Mouse (Mus musculus): Measurements from ENCODE around the gene Slc12a8. TPM values are rescaled to one million over a fixed set of nuclear protein-coding genes. Genes with fewer than 3 reads are reported as not detected.

The Slc12a8 gene
- polyA plus RNA-seq, 1 experiment = not detected

- TF ChIP-seq POLR2A (IDR thresholded peaks at IDR 0.05; ENCODE audit: borderline replicate concordance, low read depth, low read length) (no peak), CTCF (IDR thresholded peaks at IDR 0.05; ENCODE audit: low read depth, low read length) (no peak)
- no peaks in the 10 kb centered on the region for H3K4me1 ChIP-seq (ENCODE audit: control insufficient read depth, insufficient read depth, low read length)
- no peak overlapping the region for H3K4me3 ChIP-seq (ENCODE audit: insufficient read depth, low read length)
- no peak overlapping the region for H3K27ac ChIP-seq (ENCODE audit: insufficient read depth, low read depth, low read length)
Observed at GRCm38 (mm10) chr16:33629539-33629938, 112.4 kb downstream of the Slc12a8 start.

GRCm38 (mm10) chr16:33635836-33636595 is 118.9 kb downstream of the Slc12a8 start:
- TF ChIP-seq CTCF (IDR thresholded peaks at IDR 0.05; ENCODE audit: low read depth, low read length) (no peak), POLR2A (IDR thresholded peaks at IDR 0.05; ENCODE audit: borderline replicate concordance, low read depth, low read length) (no peak)
- Histone ChIP-seq H3K4me1 (ENCODE audit: control insufficient read depth, insufficient read depth, low read length) (no peaks in the 10 kb centered on the region), H3K4me3 (ENCODE audit: insufficient read depth, low read length) (no peak overlapping the region), H3K27ac (ENCODE audit: insufficient read depth, low read depth, low read length) (no peak overlapping the region)

DNA sequence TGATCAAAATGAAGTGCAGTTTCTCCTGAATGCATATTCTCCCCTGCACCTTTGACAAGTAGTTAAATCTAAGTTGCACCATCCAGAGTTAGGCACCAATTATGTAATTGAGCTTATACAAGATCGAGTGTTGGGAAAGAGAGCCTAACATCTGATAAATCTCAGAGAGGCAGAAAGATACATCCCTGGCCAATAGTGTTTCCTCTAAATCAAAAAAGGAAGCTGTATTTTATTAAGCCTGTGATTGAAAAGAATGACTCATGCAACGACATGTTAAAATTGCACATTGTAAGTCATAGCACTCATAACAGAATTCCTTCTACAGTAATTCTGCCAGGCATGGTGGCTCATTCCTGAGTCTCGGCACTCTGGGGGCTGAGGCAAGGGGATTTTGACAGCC is 124.7 kb downstream of the Slc12a8 start:
- Histone ChIP-seq H3K4me1 (ENCODE audit: control insufficient read depth, insufficient read depth, low read length) (no peaks in the 10 kb centered on the region), H3K27ac (ENCODE audit: insufficient read depth, low read depth, low read length) (no peak overlapping the region), H3K4me3 (ENCODE audit: insufficient read depth, low read length) (no peak overlapping the region)
- TF ChIP-seq CTCF (IDR thresholded peaks at IDR 0.05; ENCODE audit: low read depth, low read length) (no peak), POLR2A (IDR thresholded peaks at IDR 0.05; ENCODE audit: borderline replicate concordance, low read depth, low read length) (no peak)

GRCm38 (mm10) chr16:33653116-33653515 is 136.0 kb downstream of the Slc12a8 start:
- Histone ChIP-seq H3K4me1 (ENCODE audit: control insufficient read depth, insufficient read depth, low read length) (no peaks in the 10 kb centered on the region), H3K27ac (ENCODE audit: insufficient read depth, low read depth, low read length) (no peak overlapping the region), H3K4me3 (ENCODE audit: insufficient read depth, low read length) (no peak overlapping the region)
- TF ChIP-seq POLR2A (IDR thresholded peaks at IDR 0.05; ENCODE audit: borderline replicate concordance, low read depth, low read length) (no peak), CTCF (IDR thresholded peaks at IDR 0.05; ENCODE audit: low read depth, low read length) (no peak)

DNA sequence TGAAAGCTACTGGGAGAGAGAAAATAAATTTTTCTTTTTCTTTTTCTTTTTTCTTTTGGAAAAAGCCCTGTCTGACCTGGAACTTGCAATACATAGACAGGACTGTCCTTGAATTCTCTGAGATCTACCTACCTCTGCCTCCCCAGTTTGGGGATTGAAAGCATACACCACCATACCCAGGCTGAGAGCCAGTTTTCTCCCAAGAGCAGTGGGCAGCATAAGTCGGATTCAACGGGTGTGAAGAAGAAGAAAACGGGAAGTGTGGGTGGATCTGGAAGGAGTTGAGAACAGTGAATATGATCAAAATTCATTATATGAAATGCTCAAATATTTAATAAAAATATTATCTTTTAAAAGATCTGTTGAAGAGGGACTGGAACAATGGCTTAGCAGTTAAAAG is 138.3 kb downstream of the Slc12a8 start:
- no peak overlapping the region for H3K27ac ChIP-seq (ENCODE audit: insufficient read depth, low read depth, low read length)
- TF ChIP-seq POLR2A (IDR thresholded peaks at IDR 0.05; ENCODE audit: borderline replicate concordance, low read depth, low read length) = no peak
- no peak for TF ChIP-seq CTCF (IDR thresholded peaks at IDR 0.05; ENCODE audit: low read depth, low read length)
- no peak overlapping the region for H3K4me3 ChIP-seq (ENCODE audit: insufficient read depth, low read length)
- H3K4me1 ChIP-seq (ENCODE audit: control insufficient read depth, insufficient read depth, low read length) = no peaks in the 10 kb centered on the region

- H3K27ac ChIP-seq (ENCODE audit: insufficient read depth, low read depth, low read length) = no peak overlapping the region
- H3K4me3 ChIP-seq (ENCODE audit: insufficient read depth, low read length) = no peak overlapping the region
- no peak for TF ChIP-seq CTCF (IDR thresholded peaks at IDR 0.05; ENCODE audit: low read depth, low read length)
- TF ChIP-seq POLR2A (IDR thresholded peaks at IDR 0.05; ENCODE audit: borderline replicate concordance, low read depth, low read length) = no peak
- H3K4me1 ChIP-seq (ENCODE audit: control insufficient read depth, insufficient read depth, low read length) = no peaks in the 10 kb centered on the region
Observed at GRCm38 (mm10) chr16:33657191-33657590, 140.1 kb downstream of the Slc12a8 start.

DNA sequence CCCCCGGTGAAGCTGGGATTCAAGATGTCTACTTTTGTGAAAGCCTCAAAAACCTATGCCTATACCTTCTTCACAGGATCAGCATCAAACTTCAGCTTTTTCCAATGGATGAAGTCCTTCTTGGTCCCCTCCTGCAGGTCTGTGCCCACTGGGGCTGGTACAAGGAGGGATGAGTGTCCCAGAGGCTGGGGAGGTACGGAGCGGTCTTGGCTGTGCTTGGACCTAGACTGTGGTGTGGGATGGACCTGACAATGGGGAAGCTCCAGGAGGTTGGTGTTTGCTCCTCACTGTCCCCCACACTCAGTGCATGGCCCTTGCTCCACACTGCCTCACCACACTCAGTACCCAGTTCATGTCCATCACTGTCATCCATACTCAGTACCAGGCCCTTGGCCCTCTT is 141.0 kb downstream of the Slc12a8 start:
- no peak for TF ChIP-seq POLR2A (IDR thresholded peaks at IDR 0.05; ENCODE audit: borderline replicate concordance, low read depth, low read length)
- H3K4me1 ChIP-seq (ENCODE audit: control insufficient read depth, insufficient read depth, low read length) = no peaks in the 10 kb centered on the region
- H3K27ac ChIP-seq (ENCODE audit: insufficient read depth, low read depth, low read length) = no peak overlapping the region
- no peak overlapping the region for H3K4me3 ChIP-seq (ENCODE audit: insufficient read depth, low read length)

DNA sequence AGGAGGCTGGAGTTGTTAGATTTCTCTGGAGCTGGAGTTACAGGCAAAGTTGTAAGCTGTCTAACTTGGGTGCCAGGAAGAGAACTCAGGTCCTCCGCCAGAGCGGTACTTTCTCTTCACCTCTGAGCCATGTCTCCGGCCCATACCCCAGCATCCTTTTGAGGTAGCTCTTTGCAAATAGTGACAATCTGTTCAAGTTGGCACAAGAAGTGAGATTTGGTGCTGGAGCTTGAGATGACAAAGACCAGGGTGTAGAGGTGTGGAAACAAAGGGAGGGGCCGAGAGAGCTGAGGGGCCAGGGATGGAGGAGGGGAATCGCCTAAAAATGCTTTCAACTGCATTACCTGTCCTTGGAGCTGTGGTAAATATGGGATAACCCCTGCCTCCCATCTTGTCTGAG is 142.4 kb downstream of the Slc12a8 start:
- Histone ChIP-seq H3K27ac (ENCODE audit: insufficient read depth, low read depth, low read length) (no peak overlapping the region), H3K4me3 (ENCODE audit: insufficient read depth, low read length) (no peak overlapping the region), H3K4me1 (ENCODE audit: control insufficient read depth, insufficient read depth, low read length) (no peaks in the 10 kb centered on the region)
- TF ChIP-seq POLR2A (IDR thresholded peaks at IDR 0.05; ENCODE audit: borderline replicate concordance, low read depth, low read length) (no peak), CTCF (IDR thresholded peaks at IDR 0.05; ENCODE audit: low read depth, low read length) (no peak)

DNA sequence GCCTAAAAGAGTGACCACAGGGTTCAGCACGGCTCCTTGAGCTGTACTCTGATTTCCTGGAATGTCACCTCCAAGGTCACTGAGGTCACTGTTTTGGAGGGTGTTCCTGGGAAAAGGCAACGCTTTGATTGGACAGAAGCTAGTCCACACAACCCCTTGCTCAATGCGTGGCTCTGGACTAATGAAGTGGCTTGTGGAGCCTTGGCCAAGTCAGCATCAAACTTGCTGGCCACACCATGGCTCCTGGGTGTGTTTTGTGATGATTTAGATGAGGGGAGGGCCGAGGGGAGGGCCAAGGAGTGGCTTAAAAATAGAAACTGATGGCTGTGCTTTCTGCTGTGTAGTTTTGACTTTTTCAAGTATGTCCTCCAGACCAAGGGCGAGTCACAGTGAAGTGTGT is 143.0 kb downstream of the Slc12a8 start:
- Histone ChIP-seq H3K4me1 (ENCODE audit: control insufficient read depth, insufficient read depth, low read length) (no peaks in the 10 kb centered on the region), H3K27ac (ENCODE audit: insufficient read depth, low read depth, low read length) (no peak overlapping the region), H3K4me3 (ENCODE audit: insufficient read depth, low read length) (no peak overlapping the region)
- no peak for TF ChIP-seq CTCF (IDR thresholded peaks at IDR 0.05; ENCODE audit: low read depth, low read length)
- no peak for TF ChIP-seq POLR2A (IDR thresholded peaks at IDR 0.05; ENCODE audit: borderline replicate concordance, low read depth, low read length)

GRCm38 (mm10) chr16:33662841-33663240 is 145.7 kb downstream of the Slc12a8 start:
- H3K4me1 ChIP-seq (ENCODE audit: control insufficient read depth, insufficient read depth, low read length) = no peaks in the 10 kb centered on the region
- no peak for TF ChIP-seq POLR2A (IDR thresholded peaks at IDR 0.05; ENCODE audit: borderline replicate concordance, low read depth, low read length)
- TF ChIP-seq CTCF (IDR thresholded peaks at IDR 0.05; ENCODE audit: low read depth, low read length) = no peak
- H3K27ac ChIP-seq (ENCODE audit: insufficient read depth, low read depth, low read length) = no peak overlapping the region
- H3K4me3 ChIP-seq (ENCODE audit: insufficient read depth, low read length) = no peak overlapping the region
